Mouse (Mus musculus): ENCODE measurements at regions not wholly inside any gene's neighbourhood (a gene's known extent, or its start where the extent isn't known, plus 50 kb on each side); places are given as distances from the start of the nearest gene placed in this dataset.

GRCm38 (mm10) chr15:16492871-16493270 lies 235.7 kb upstream of the Cdh9 start:
- TF ChIP-seq CTCF (IDR thresholded peaks at IDR 0.05; ENCODE audit: low read depth, low read length) (no peak), POLR2A (IDR thresholded peaks at IDR 0.05; ENCODE audit: insufficient read depth, low read length) (no peak)

All from ES-Bruce4 (cell line).